Mouse (Mus musculus) left cerebral cortex, postnatal 14 days (tissue): ENCODE results near the gene Coq3. TPM values are rescaled to one million over a fixed set of nuclear protein-coding genes. Genes with fewer than 3 reads are reported as not detected.

ENCODE experiments used
- DNase-seq, 2 experiments: peaks; one replicate each; pipeline ENCODE4 v3.0.0; 2021 to 2022; ENCODE audit warnings: low spot score in 2 of 2, mixed read lengths in 1 of 2
- intact Hi-C: fragments of 180-260 bp; cut with DNase I; formaldehyde crosslinking; loops from one replicate; pipeline ENCODE4 v1.15.1; 2025
- total RNA-seq, 2 experiments: library from RNA; stranded (reverse); gene quantifications; 2 replicates each; pipeline ENCODE4 v1.2.3; 2021

Gene Coq3
- total RNA-seq, 2 experiments from 2014 or later, result 12.3 to 12.5 TPM

DNA sequence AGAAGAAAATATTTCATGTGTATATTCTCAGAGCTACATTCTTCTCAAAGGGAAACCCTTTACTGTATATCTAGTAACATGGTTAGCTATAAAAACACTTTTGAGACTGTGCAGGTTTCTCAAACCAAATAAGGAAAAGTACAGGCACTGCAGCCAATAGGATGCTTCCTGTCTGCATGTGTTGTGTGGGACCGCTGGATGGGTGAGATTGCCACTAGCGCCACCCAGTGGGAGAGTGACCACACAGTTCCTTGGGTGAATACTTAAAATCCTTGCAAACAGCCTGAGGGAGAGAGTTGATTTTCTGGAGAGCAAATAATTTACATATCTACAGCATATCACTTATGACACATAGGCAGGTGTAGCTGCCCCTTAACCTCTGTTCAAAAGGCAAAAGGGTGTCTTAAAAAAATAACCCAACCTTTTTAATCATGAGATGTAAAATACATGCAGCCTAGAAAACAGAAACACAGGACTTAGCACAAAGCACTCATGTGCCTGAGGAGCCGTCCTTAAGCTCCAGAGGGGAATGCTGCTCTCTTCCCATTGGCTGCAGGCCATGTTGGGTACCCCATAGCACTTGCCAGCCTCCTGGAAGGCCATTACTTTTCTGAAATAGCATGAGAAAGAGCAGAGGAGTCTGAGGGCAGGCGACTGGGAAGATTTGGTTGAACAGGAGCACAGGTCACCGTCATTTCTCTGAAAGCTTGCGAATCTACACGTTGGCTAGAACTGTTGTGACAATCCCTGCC, 78.3 kb downstream of the Coq3 start:
- intact Hi-C loops, result loop anchor here (10.0 kb wide), 1 partner anchor 113 kb away; the partner anchor contains the start of gene Pnisr
- peak; percentile 60 to 91 for DNase-seq

Other genes with a start within 250 kb of the Coq3 start
- gene Prdm13, start 193.7 kb upstream of the Coq3 start, total RNA-seq, result not detected
- 10 to 100 TPM; 39.5 to 40.4 TPM for gene Ccnc, start 152.0 kb upstream of the Coq3 start, total RNA-seq
- 10 to 100 TPM; 36.7 to 42.9 TPM for gene Usp45, start 112.5 kb upstream of the Coq3 start, total RNA-seq
- 10 to 100 TPM; 17.9 to 18.6 TPM for gene Tstd3, start 112.5 kb upstream of the Coq3 start, total RNA-seq
- 100 to 1,000 TPM; 160 to 164 TPM for gene Pnisr, start 32.1 kb upstream of the Coq3 start, total RNA-seq
- 10 to 100 TPM; 86.9 to 91.7 TPM for gene Faxc, start 51.7 kb downstream of the Coq3 start, total RNA-seq